Mouse (Mus musculus) forebrain, embryonic 16.5 days (tissue): Measurements from ENCODE around the gene Cdyl. TPM values are rescaled to one million over a fixed set of nuclear protein-coding genes. Genes with fewer than 3 reads are reported as not detected.
A peak's percentile ranks its signal among the peaks of the same experiment; 100 is the strongest.

Experiments
- ATAC-seq: fragments of 200-750 bp; cut with Nextera tagmentation; 2 replicates; pipeline ENCODE4 v1.8.0; 2017; ENCODE audit warnings: mild to moderate bottlenecking, moderate library complexity
- H3K27ac ChIP-seq: fragments of 300-500 bp; sonication (generic); 2 replicates; pipeline ENCODE4 v1.5.1; 2014; ENCODE audit warnings: low read length, control low read depth
- H3K27me3 ChIP-seq: fragments of 300-500 bp; sonication (generic); replicated peaks from 2 replicates; pipeline ENCODE4 v1.6.1; 2014; ENCODE audit warnings: low read length; ENCODE audit not compliant: control insufficient read depth, insufficient read depth
- H3K36me3 ChIP-seq: fragments of 300-500 bp; sonication (generic); 2 replicates; pipeline ENCODE4 v1.6.1; 2014; ENCODE audit not compliant: control insufficient read depth, insufficient read depth
- H3K4me1 ChIP-seq: fragments of 300-500 bp; sonication (generic); replicated peaks from 2 replicates; pipeline ENCODE4 v1.6.1; 2014; ENCODE audit warnings: low read length; ENCODE audit not compliant: control insufficient read depth, insufficient read depth
- H3K4me2 ChIP-seq: fragments of 300-500 bp; sonication (generic); 2 replicates; pipeline ENCODE4 v1.6.1; 2014; ENCODE audit warnings: mild to moderate bottlenecking, low read length, control low read depth
- H3K4me3 ChIP-seq: fragments of 300-500 bp; sonication (generic); replicated peaks from 2 replicates; pipeline ENCODE4 v1.5.1; 2014; ENCODE audit warnings: mild to moderate bottlenecking, low read length, control low read depth
- H3K9ac ChIP-seq: fragments of 300-500 bp; sonication (generic); replicated peaks from 2 replicates; pipeline ENCODE4 v1.6.1; 2014; ENCODE audit warnings: low read depth, low read length, control low read depth
- H3K9me3 ChIP-seq: fragments of 300-500 bp; sonication (generic); 2 replicates; pipeline ENCODE4 v1.6.1; 2016; ENCODE audit warnings: low read length; ENCODE audit not compliant: control insufficient read depth
- WGBS: fragments of 180-500 bp; shearing (Covaris S2); extraction: QIAGEN DNeasy Blood & Tissue Kit; methylation state at CpG from one replicate; pipeline ENCODE4 v1.1.7; 2014; 5-methylcytosine and 5-hydroxymethylcytosine counted together
- polyA plus RNA-seq: library from polyadenylated mRNA; unstranded; fragments of >200 nt; fragmentation: Nextera tagmentation; extraction: Ambion mirVana; gene quantifications from 2 replicates; pipeline ENCODE4 v1.2.1, GENCODE M21; 2015

Cdyl gene
- polyA plus RNA-seq, 1 experiment from 2014 or later, result 4.2 TPM

GRCm38 (mm10) chr13:35886121-35886725, 226.6 kb downstream of the Cdyl start:
- no peak overlapping the region for H3K27ac ChIP-seq
- 37% methylated on average over 15 of the region's 15 CpGs for WGBS
- no peak overlapping the region for H3K9ac ChIP-seq
- H3K4me1 ChIP-seq, result peaks cover 9% of the 10 kb centered on the region; the same call in 1 of the 2 replicates
- no peak for ATAC-seq
- no peak overlapping the region for H3K4me3 ChIP-seq
- H3K4me2 ChIP-seq, result no peak overlapping the region
- no peaks in the 10 kb centered on the region for H3K36me3 ChIP-seq
- H3K27me3 ChIP-seq, result no peaks in the 10 kb centered on the region
- no peaks in the 10 kb centered on the region for H3K9me3 ChIP-seq

- H3K27ac ChIP-seq, result no peak overlapping the region
- H3K9me3 ChIP-seq, result no peaks in the 10 kb centered on the region
- H3K9ac ChIP-seq, result no peak overlapping the region
- no peak for ATAC-seq
- no peaks in the 10 kb centered on the region for H3K4me1 ChIP-seq
- H3K36me3 ChIP-seq, result 0 out of 2 replicates have a peak, but pooled peaks cover 3% of the 10 kb centered on the region
- 86% methylated on average over 3 of the region's 3 CpGs for WGBS
- no peaks in the 10 kb centered on the region for H3K27me3 ChIP-seq
- H3K4me2 ChIP-seq, result no peak overlapping the region
- H3K4me3 ChIP-seq, result no peak overlapping the region
Observed at GRCm38 (mm10) chr13:35892866-35893265, 233.2 kb downstream of the Cdyl start.

- no peaks in the 10 kb centered on the region for H3K36me3 ChIP-seq
- no peak for ATAC-seq
- 2% methylated on average over 13 of the region's 13 CpGs for WGBS
Observed at GRCm38 (mm10) chr13:35905378-35905777, 245.7 kb downstream of the Cdyl start.

GRCm38 (mm10) chr13:35905879-35906481, 246.3 kb downstream of the Cdyl start, which contains the start of gene Rpp40:
Rpp40 (minus strand) TSS chr13:35906359.
- ATAC-seq, result peak; percentile 100
- H3K27me3 ChIP-seq, result no peaks in the 10 kb centered on the region
- H3K9ac ChIP-seq, result peak within 1 kb of the TSS; percentile 64
- peak within 1 kb of the TSS; percentile 87 for H3K4me2 ChIP-seq
- H3K27ac ChIP-seq, result no peak within 1 kb of the TSS
- peaks cover 2% of the 10 kb centered on the region; the same call in 1 of the 2 replicates for H3K4me1 ChIP-seq
- peak within 1 kb of the TSS; percentile 89 for H3K4me3 ChIP-seq
- under 1% methylated on average over 35 of the region's 35 CpGs for WGBS
- no peaks in the 10 kb centered on the region for H3K36me3 ChIP-seq
- no peaks in the 10 kb centered on the region for H3K9me3 ChIP-seq

More at GRCm38 (mm10) chr13:35905378-35905777, 245.7 kb downstream of the Cdyl start:
- Histone ChIP-seq H3K4me3 (peak overlapping the region; percentile 89), H3K27ac (no peak overlapping the region), H3K27me3 (no peaks in the 10 kb centered on the region), H3K9ac (peak overlapping the region; percentile 45), H3K4me1 (peaks cover 2% of the 10 kb centered on the region; the same call in 1 of the 2 replicates), H3K9me3 (no peaks in the 10 kb centered on the region), H3K4me2 (peak overlapping the region; percentile 87)

- H3K9me3 ChIP-seq, result no peaks in the 10 kb centered on the region
Observed at GRCm38 (mm10) chr13:35911476-35911875, 251.8 kb downstream of the Cdyl start.

More at GRCm38 (mm10) chr13:35911476-35911875, 251.8 kb downstream of the Cdyl start:
- 85% methylated on average over 1 of the region's 1 CpGs for WGBS
- no peaks in the 10 kb centered on the region for H3K36me3 ChIP-seq
- no peak overlapping the region for H3K27ac ChIP-seq
- H3K4me2 ChIP-seq, result no peak overlapping the region
- no peak overlapping the region for H3K9ac ChIP-seq
- no peaks in the 10 kb centered on the region for H3K27me3 ChIP-seq
- ATAC-seq, result no peak
- no peak overlapping the region for H3K4me3 ChIP-seq
- H3K4me1 ChIP-seq, result no peaks in the 10 kb centered on the region

Other genes with a start within 250 kb of the Cdyl start
- gene Rpp40, start 246.5 kb downstream of the Cdyl start, polyA plus RNA-seq, result 7.4 and 8.2 TPM in 2 replicates